Mouse (Mus musculus): ENCODE measurements around the gene Efna5. TPM values are rescaled to one million over a fixed set of nuclear protein-coding genes. Genes with fewer than 3 reads are reported as not detected.
A peak's percentile ranks its signal among the peaks of the same experiment; 100 is the strongest.

The Efna5 gene
- polyA plus RNA-seq, 1 experiment from 2014 or later, result 3.2 TPM

DNA sequence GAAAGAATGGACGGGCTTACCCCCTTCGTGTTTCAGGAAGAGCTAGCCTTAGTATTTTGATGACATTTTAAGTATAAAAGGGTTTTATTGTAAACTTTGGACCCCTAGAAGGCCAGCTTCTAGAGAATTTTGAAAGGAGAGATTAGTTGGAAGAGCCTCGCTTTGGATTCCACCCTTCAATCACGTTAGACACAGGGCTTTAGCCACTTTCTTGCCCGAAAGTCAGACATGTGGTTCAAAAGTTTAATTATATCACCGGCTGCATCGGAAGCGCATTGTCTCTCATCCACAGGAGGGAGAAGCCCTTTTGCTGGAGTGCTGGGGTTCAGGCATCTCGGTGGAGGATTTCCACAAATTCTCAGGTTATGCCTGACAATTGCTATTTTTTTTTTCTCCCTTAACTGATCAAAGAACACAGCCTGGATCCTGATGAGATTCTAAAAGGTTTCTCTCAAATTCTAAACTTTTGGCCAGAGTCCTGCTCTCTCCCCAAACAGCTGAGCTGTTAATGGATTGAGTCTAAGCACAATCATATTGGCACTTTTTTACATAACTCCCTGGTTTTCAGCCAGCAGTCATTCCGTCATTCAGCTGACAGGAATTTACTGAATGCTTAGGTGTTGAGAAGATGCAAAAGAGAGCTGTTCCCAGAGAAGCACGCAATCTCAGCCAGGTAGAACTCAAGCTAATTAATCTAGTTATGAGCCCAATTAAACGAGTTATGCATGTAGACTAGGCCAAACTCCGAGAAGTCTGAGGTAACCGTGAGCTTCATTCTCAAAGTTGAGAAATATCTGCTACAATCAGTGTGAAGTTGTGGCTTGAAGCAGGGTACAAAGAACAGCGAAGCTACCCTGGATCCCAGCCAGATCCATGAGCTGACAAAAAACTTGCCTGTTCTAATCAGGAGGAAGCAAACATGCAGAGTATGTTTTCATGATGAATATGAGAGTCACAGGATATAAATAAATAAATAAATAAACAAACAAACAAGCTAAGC lies 91.5 kb downstream of the Efna5 start:
- DNase-seq (ENCODE audit: low spot score), result no peak

DNA sequence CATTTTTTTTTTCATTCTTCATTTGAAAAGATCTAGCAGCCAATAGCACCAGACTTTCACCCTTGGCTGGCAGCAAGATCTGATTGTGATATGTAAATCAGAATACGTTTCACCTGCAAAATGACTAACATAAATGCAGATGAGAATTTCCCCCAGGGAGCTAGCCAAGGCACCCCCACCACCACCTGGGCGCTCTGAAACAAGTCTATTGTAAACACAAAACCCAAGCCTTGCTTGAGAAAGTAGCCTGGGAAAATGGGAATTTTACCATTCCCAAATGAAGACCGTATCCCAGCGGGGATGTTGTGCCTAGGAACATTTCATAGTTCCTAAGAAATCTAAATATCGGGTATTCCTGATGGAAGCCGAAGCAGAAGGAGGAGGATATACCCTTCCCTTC lies 92.3 kb downstream of the Efna5 start:
- no peak for DNase-seq (ENCODE audit: low spot score)

DNA sequence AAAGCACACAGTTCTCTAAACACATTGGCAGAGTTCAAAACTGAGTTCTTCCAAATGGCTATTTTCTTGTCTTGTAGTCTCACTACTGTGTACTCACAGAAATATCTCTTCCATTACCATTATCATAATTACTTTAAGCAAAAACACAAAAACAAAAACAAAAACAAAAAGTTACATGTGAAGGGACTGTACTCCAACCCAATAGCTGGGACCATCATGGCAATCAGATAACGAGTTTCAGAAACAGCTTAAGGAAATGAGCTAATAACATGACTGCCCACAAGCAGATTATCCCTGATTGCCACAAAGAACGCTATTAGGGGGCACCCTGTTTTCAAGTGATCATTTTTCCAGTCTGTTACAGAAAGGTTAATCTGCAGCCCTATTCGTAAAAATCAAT lies 93.3 kb downstream of the Efna5 start:
- no peak for DNase-seq (ENCODE audit: low spot score)

DNA sequence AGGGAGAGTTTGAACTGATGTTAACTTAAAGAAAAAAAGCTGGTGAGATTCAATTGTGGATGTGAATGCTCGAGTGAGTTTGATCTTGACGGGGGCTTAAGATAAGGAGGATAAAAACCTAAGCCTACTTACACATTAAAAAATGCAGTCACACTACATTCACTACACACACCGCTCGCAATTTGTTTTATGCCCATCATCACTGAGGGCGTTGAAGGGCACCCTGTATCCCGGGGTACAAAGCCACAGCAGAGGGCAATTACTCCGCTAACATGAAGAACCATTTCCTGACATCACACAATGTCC lies 94.6 kb downstream of the Efna5 start:
- DNase-seq (ENCODE audit: low spot score), result no peak

DNA sequence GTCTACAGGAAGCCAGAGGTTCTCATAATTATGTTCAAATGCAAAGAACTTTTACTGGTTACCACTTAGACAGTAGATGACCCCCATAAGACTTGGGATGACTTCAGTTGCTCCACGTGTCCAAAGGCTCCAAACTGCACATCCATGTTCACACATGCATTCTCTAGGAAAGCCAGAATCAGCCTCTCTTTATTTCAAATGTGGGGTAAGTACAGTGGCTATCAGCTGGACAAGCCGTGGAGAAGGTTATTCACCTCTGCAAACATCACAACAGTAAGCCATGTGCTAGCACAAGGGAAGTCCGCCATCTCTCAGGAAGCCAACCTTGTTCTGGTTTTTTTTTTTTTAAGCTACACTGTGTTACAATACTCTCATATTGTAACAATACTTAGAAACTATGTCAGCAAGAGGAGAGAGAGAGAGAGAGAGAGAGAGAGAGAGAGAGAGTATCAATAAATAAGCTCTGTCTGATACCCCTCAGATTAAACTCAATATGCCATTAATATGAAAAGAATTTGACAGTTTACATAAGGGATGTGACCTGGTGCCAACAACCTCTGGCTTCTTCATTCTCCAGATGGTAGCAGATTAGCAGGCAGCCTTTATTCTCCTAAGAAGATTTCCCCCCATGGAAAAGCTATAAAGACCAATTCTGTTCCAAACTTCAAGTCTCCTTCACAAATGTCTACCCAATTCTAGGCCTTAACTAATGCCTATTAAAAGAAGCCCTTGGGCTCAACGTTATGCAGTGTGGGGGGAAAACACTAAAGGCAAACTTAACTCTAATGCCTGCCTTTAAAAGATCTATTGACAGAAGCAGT lies 95.1 kb downstream of the Efna5 start:
- DNase-seq (ENCODE audit: low spot score), result no peak

DNA sequence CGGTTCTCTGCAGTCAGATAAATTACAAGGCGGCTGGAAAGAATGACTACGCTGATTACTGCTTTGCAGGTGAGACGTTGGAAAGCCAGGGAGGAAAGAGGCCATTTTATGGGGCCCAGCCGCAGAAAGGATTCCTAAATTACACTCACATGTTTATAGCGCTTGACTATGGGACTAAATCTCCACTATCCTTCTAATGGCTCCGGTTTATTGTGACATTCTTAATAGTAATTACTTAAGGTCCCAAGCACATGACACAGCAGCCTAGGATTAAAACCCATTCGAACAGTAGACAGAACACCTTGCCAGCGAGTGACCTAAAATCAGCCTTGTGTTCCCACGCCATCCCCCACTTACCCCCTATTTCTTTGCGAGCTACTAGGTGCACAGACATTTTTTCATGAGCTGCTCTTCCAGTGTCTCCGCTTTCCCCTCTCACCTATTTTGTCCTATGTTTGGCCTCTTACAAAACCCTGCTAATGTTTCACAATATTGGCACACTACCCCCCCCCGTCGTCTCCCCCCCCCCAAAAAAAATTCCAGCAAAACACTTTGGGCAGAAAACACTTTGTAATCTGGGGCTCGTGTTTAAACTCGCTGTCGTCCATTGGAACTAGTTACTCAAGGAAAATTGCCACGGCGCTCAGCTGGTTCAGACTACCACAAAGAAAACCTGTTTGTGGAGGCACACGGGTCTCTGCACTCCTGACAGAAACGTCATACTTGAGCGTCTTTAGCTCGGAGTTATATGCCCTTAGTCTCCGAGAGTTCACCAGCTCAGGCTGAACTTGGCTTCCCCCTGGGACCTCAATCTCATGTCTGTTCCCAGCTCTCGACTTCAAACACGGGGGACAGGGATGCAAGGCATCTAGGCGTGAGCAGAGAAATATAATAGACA lies 96.6 kb downstream of the Efna5 start:
- DNase-seq (ENCODE audit: low spot score), result no peak

DNA sequence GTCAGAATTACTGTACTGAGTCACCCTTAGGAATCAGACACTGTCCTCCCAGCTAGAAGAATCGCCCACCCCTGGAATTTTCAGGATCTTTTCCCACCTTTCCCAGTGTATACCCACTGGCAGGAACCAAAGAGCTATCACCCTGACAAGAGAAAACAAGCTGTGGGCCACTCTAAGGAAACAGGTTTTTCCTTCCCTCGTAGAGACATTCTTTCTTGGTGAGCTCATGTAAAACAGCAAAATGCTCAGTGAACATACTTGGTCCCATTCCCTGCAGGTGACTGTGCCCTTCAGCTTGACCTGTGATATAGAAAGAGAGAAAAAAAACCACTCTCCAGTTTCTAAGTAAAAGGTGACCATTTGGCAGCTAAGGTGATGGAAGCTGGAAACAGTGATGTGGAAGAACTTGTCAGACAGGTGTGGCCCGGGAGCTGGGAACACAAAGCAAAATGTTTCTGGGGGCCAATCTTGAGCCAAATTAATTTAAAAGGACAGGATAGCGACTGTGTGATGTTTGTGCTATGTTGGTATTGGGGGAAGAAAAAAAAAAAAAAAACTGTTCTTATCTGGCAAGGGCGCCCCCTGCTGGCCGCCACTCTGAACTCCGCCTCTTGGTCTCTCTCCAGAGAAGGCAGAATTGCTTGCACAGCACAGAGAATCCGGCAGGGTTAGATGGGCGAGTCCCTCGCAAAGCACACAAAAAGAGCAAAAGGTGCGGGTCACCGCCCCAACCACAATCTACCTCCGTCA lies 97.4 kb downstream of the Efna5 start:
- DNase-seq (ENCODE audit: low spot score), result peak; percentile 84

DNA sequence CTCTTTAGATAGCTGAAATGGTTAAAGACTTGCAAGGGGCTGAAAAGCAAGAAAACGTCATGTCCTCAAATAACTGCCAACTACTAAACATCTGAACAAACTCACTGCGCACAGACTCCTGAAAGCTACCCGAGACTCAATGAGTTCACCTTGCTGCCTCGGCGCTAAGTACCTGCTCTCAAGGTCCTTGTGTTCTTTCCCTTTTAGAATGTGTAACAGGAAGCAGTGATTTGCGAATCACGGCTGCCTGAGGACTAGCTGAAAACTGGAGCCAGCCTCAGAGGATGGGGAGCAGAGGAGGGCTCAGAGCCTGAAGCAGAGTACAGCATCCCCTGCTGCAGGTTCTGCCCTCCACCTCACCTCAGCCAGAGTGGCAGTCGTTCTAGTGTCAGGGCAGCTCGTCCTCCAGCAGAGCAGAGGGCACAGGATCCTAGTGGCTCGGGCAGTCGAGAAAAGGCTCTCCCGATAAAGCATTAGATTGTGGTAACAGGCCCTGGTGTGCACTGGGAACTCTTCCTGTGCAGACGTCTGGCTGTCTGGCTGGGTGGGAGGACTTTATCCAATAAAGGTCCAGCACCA lies 98.2 kb downstream of the Efna5 start:
- DNase-seq (ENCODE audit: low spot score), result no peak

DNA sequence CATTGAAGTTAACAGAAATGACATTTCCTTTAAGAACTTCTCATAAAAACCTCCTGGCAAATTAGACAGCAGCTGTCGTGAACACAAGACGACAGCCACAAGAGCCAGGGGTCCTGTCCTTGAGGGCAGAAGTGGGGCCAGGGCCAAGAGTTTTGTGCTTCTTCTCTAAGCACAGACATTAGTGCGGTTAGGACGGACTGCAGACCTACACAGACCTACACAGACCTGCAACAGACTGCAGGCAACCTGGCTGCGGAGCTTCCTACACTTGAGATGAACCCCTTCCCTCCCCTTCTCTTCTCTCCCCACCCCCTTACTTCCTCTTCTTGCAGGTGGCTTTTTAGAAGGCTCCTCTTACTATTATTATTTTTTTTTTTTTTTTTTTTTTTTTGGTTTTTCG lies 100.0 kb downstream of the Efna5 start:
- peak; percentile 63 for DNase-seq (ENCODE audit: low spot score)

DNA sequence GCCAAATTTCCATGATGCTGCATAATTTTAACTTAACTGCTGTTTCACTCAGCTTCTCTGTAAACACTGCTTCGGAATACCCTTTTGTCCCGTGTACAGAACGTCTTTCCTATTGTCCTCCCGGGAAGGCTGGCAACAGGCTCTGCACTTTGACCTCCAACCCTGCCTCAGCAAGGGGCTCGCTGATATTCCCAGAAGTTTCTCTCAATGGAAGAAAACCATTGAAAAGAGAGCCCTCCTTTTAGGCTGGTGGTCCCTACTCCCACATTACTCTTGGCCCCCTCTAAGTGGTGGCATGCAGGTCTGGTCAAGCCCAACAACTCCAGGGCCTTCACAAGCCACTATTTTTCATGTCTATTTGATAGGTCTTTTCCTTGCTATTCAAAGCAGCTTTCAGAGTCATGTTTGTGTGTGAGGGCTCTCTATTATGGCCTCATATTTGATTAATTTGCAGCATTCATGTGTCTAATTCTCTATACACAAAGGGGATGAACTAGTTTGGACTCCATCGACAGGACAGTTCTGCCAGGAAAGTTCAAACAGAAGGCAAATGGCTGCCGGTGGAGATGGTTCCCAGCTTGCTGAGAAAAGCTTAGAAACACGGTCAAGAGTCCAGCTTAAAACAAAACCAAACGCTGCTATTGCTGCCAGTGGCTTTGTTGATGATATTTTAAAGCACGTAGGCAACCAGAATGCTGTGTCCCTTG lies 103.1 kb downstream of the Efna5 start:
- DNase-seq (ENCODE audit: low spot score), result no peak

DNA sequence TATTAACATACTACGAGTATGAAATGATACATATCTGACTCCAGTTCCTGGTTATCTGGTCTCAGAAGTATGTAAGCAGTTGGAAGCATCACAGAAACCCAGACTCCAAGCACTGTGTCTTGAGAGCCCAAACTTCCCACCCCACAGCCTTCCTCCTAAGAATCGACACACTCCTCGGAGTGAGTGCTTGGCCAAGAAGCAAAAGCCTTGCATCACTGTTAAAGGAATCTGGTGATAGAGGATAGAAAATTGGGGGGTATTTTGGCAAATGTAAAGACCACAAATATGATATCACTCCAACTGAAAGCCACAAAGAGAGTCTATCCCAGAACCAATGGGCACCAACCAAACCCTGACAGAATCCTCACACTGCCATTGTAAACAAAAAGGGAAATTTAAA lies 104.4 kb downstream of the Efna5 start:
- DNase-seq (ENCODE audit: low spot score), result no peak

DNA sequence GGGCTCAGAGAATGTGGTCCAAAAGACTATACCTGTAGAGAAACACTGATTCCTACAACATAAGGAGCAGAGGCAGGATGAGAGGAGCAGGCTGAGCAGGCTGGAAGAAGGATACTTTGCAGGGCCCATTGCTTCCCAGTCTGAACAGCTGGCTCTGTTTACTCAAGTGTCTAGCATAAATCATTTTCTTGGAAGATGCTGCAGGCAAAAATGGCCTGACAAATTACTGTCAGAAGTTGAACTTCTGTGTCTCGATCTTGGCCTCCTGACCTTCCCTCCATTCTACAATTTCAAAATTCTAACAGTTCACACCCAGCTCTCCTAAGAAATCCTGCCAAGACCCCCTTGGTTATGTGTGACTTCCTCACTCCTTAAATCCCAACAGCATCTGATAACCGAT lies 105.1 kb downstream of the Efna5 start:
- DNase-seq (ENCODE audit: low spot score), result no peak

DNA sequence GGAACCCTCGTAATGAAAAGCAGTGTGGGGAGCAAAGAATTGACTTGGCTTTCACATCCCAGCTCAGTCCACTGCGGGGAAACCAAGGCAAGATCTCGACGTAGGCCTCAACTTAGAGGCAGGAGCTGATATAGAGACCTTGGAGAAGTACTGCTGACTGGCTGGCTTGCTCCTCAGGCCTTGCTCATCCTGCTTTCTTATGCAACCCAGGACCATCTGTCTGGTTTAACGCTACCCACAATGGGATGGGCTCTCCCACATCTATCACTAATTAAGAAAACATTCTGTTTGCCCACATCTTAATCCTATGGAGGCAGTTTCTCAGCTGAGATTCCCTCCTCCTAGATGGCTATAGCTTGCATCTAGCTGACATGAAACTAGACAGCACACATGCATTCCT lies 105.7 kb downstream of the Efna5 start:
- DNase-seq (ENCODE audit: low spot score), result no peak

DNA sequence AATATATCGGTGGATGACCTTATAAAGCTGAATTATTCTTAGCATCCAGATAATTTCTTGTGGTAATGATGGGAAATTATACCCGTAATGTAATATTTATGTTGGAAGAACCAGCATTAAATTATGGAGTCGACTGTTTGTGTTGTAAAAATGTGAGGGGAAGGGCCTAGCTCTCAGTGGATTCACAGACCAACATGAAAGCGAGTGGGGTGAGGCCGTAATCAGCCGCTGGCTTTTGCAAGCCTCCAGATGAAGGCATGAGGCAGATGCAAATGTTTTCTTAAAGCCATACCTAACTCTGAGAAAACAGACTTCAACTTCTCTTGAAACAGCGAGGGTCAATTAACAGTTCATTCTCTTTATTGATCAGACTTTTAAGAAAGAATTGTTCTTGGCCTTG lies 106.4 kb downstream of the Efna5 start:
- DNase-seq (ENCODE audit: low spot score), result no peak

DNA sequence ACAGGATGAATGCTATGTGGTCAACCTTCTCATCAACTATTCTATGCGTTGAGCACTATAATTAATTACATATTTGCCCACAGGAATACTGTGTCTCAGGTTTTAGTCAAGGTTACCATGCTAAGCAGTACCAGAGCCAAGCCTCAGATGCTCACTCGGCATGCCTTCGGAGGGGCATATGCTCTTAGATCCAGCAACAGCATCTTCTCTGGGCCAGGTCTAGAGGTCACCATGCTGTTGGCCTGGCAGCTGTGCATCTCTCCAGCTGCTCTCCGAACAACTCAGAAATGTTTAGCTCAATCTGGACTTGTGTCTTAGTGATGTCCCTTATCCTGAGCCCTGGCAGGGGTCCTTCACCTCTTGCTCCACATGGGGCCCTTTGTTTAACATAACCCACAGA lies 114.4 kb downstream of the Efna5 start:
- DNase-seq (ENCODE audit: low spot score), result no peak

DNA sequence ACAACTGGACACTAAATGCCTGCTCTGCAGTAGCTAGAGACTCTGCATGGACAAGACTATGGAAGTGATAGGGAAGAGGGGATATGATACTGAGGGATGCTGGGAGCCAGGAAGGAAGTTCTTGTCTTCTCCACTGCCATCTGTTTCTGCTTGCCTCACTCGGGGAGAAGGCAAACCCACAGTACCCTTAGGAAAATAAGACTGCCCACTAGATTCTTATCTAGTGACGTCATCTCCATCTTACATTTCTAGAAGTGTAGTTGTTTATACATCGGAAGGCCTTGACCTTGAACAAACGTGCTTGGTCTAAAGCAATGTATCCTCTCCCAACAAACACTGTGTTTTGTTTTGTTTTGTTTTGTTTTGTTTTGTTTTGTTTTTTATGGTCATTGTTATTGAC lies 116.0 kb downstream of the Efna5 start:
- DNase-seq (ENCODE audit: low spot score), result no peak

DNA sequence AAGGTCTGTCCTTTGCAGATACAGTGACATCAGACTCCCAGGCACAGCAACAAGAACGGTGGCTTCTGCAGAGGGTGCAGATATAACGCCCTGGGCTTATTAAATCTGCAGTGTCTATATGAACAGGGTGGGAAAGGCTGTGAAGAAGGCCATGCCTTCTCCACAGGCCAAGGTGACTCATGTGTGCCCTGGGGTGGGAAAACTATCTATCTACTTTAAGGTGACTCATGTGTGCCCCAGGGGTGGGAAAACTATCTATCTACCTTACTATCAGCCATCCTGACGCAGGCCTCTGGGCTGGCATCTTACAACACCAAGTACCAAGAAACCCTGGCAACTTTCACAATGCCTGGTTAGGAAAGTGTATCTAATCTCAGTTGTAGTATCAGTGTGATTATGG lies 124.2 kb downstream of the Efna5 start:
- no peak for DNase-seq (ENCODE audit: low spot score)

DNA sequence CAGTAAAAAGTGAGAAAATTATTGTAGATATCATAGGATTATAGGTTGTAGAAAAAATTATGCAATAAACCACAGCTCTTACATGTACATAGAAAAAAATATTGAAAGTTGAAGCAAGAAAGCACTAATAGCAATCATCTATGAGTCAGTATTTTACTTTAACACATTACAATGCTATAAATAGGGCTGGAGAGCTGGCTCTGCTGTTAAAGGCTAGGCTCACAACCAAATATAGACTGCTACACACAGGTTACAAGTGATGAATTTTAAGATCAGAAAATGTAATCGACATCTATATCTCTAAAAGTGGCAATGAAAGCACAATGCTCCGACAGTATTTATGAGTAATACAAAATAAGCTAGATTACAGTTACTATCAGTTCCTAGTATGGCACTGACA lies 125.5 kb downstream of the Efna5 start:
- DNase-seq (ENCODE audit: low spot score), result no peak

DNA sequence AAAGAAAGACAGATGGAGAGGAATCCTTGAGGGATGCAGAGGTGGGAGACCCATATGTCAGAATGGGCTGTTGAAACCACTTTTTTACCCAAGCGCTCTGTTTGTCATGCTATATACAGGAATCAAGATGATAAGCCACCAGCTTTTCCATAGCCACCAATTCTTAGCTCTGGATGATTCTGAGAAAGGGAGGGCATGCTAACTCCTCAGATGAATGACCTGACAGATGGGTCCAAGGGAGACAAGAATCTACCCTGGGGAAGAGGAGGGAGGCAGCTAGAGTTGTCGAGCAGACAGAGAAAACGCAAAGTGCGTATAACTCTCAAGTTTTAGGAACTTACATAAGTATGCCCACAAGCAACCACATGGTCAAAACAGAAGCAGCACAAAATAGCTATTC lies 126.5 kb downstream of the Efna5 start:
- no peak for DNase-seq (ENCODE audit: low spot score)

DNA sequence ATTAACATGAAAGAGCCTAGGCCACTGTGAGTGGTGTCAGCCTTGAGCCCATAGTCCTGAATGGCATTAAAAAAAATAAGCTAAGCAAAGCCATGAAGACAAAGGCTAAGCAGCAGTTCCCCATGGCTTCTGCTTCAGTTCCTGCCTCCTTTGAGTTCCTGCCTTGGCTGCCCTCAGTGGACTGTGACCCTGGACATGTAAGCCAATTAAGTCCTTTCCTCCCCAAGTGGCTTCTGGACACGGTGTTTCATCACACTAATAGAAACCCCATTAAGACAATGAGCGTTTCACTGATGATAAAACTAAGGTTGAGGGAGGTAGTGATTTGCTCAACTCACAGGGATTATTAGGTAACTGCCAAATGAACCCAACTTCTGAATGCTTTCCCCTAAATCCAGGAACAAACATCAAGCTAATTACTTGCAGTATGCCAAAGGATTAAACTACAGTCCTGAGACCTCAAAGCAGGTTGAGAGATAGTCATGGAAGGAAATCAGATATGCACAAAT lies 128.7 kb downstream of the Efna5 start:
- no peak for DNase-seq (ENCODE audit: low spot score)

Data from thymus, postnatal 0 days (tissue).